Mouse (Mus musculus) cortical plate, adult 2 months (tissue): ENCODE results near the gene Gm5741.

Experiments
- CTCF ChIP-seq: fragments of 200-500 bp; IDR thresholded peaks from 2 replicates; pipeline ENCODE4 v1.5.1; 2011; ENCODE audit warnings: mild to moderate bottlenecking, control low read depth, low read length; ENCODE audit not compliant: insufficient read depth; ENCODE audit errors: extremely low read depth
- POLR2A ChIP-seq: fragments of 200-500 bp; IDR thresholded peaks from 2 replicates; pipeline ENCODE4 v1.6.1; 2011; ENCODE audit warnings: mild to moderate bottlenecking, low read length, control low read depth; ENCODE audit not compliant: insufficient read depth; ENCODE audit errors: extremely low read depth

DNA sequence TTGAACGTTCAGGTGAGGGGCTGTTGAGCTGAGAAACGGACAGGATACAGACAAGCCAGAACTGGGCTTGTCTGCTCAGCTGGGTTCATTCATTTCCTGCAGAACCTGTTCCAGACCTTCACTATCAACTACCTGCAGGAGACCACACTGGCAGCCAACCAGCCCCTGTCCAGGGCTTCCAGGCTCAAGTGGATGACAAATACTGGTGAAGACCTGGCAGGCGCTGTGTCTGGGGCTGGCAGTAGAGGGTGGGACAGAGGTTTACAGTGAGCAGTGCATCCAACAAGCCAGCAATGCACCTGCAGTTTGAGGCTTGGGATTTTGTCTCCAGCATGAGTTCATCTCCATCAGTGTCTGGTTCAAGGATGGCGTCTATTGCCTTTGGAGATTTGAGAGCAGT, 29.1 kb upstream of the Gm5741 start:
- TF ChIP-seq CTCF, result no peak
- no peak for TF ChIP-seq POLR2A
